19 mouse cellular contexts compared by ENCODE assay signal in the genomic region with DNA sequence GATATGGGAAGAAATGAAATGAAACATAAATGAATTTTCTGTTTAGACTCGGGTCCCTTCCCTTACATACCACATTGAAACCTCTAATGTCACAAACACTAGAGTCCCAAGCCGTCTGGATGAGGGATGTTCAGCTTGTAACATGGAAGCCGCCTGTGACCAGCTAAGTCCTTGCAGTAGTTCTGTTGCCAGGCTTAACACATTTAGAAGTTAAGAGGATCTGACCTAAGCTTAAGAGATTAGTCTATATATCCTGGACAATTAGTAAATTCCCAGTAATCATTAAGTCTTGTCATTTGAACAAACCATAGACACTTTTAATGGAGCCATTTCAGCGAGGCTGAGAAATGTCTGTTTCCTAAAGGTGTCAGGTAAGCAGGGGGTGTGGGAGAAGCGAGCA. TPM values are rescaled to one million over a fixed set of nuclear protein-coding genes. Genes with fewer than 3 reads are reported as not detected.
DNase-seq lines count a peak whose midpoint lies in the region; ATAC-seq lines count a peak whose summit lies in the region.
"Had no signal": no experiment of that assay in that cellular context is flagged by ENCODE, and none has a peak within 500 bp of the region (broad histone marks: within the 10 kb centered on the region; RNA-seq: fewer than 3 reads in every experiment).

No protein-coding gene starts in this region.

- intact Hi-C loops in heart, postnatal 14 days (cut with DNase I), result loop anchor here (5.0 to 10.0 kb wide), 3 partner anchors 51 to 389 kb away; no protein-coding TSS in a partner anchor

- H3K4me2 ChIP-seq in heart, embryonic 12.5 days, result peak overlapping the region; percentile 40; the same call in 1 of the 2 replicates
- 0 out of 2 replicates have a peak overlapping the region, but pooled peaks have one; percentile 5 for H3K4me2 ChIP-seq in lung, embryonic 16.5 days (ENCODE audit: low read depth, low read length)
- H3K4me2 ChIP-seq in liver, embryonic 16.5 days (ENCODE audit: low read depth, low read length), result no peak overlapping the region
- H3K4me2 ChIP-seq in midbrain, embryonic 14.5 days (ENCODE audit: low read length), result no peak overlapping the region
- H3K4me2 ChIP-seq: embryonic facial prominence, embryonic 12.5 days; forebrain, embryonic 12.5 days; hindbrain, embryonic 13.5 days had no signal

- peaks cover 5% of the 10 kb centered on the region; the same call in 1 of the 2 replicates for H3K36me3 ChIP-seq in heart, embryonic 12.5 days
- no peaks in the 10 kb centered on the region for H3K36me3 ChIP-seq in lung, embryonic 16.5 days (ENCODE audit: control insufficient read depth, insufficient read depth, low read length)
- no peaks in the 10 kb centered on the region for H3K36me3 ChIP-seq in liver, embryonic 16.5 days (ENCODE audit: control insufficient read depth, insufficient read depth)
- H3K36me3 ChIP-seq in midbrain, embryonic 14.5 days (ENCODE audit: control insufficient read depth, insufficient read depth, low read length), result no peaks in the 10 kb centered on the region
- H3K36me3 ChIP-seq: embryonic facial prominence, embryonic 12.5 days; forebrain, embryonic 12.5 days; hindbrain, embryonic 13.5 days had no signal

- H3K9me3 ChIP-seq in heart, embryonic 12.5 days (replicated peaks), result no peaks in the 10 kb centered on the region
- H3K9me3 ChIP-seq in lung, embryonic 16.5 days (ENCODE audit: control insufficient read depth, low read length), result no peaks in the 10 kb centered on the region
- no peaks in the 10 kb centered on the region for H3K9me3 ChIP-seq in liver, embryonic 16.5 days (replicated peaks; ENCODE audit: control insufficient read depth, low read length)
- H3K9me3 ChIP-seq in midbrain, embryonic 14.5 days (ENCODE audit: control insufficient read depth, low read length), result no peaks in the 10 kb centered on the region
- H3K9me3 ChIP-seq: embryonic facial prominence, embryonic 12.5 days; forebrain, embryonic 12.5 days; heart, embryonic 13.5 days; hindbrain, embryonic 13.5 days had no signal

- H3K27me3 ChIP-seq in heart, embryonic 12.5 days (replicated peaks), result no peaks in the 10 kb centered on the region
- no peaks in the 10 kb centered on the region for H3K27me3 ChIP-seq in lung, embryonic 16.5 days (ENCODE audit: control insufficient read depth, insufficient read depth, low read depth, low read length)
- no peaks in the 10 kb centered on the region for H3K27me3 ChIP-seq in liver, embryonic 16.5 days (ENCODE audit: control insufficient read depth, insufficient read depth, low read depth, low read length)
- no peaks in the 10 kb centered on the region for H3K27me3 ChIP-seq in midbrain, embryonic 14.5 days (ENCODE audit: control insufficient read depth, insufficient read depth, low read length)
- H3K27me3 ChIP-seq: embryonic facial prominence, embryonic 12.5 days; heart, embryonic 13.5 days; hindbrain, embryonic 13.5 days had no signal

- ATAC-seq in heart, embryonic 12.5 days (ENCODE audit: insufficient number of reproducible peaks, low FRiP score), result no peak
- no peak for ATAC-seq in lung, embryonic 16.5 days (ENCODE audit: low read depth)
- no peak for ATAC-seq in liver, embryonic 16.5 days (ENCODE audit: low read depth)
- ATAC-seq in midbrain, embryonic 14.5 days (ENCODE audit: low FRiP score, low TSS enrichment), result no peak
- ATAC-seq: forebrain, embryonic 16.5 days had no signal

- H3K27ac ChIP-seq in heart, embryonic 12.5 days (ENCODE audit: poor library complexity, severe bottlenecking), result no peak overlapping the region
- no peak overlapping the region; the same call in 1 of the 2 replicates for H3K27ac ChIP-seq in lung, embryonic 16.5 days (ENCODE audit: low read length)
- peak overlapping the region; percentile 100 for H3K27ac ChIP-seq in liver, embryonic 16.5 days (ENCODE audit: low read length)
- no peak overlapping the region for H3K27ac ChIP-seq in midbrain, embryonic 14.5 days (replicated peaks; ENCODE audit: low read depth, low read length)
- H3K27ac ChIP-seq: embryonic facial prominence, embryonic 12.5 days; forebrain, embryonic 12.5 days; heart, adult 2 months; heart, embryonic 13.5 days; hindbrain, embryonic 13.5 days had no signal

- H3K4me3 ChIP-seq in heart, embryonic 12.5 days, result no peak overlapping the region
- H3K4me3 ChIP-seq in lung, embryonic 16.5 days (ENCODE audit: low read length), result no peak overlapping the region
- H3K4me3 ChIP-seq in liver, embryonic 16.5 days (ENCODE audit: low read depth, low read length), result no peak overlapping the region
- no peak overlapping the region for H3K4me3 ChIP-seq in midbrain, embryonic 14.5 days (replicated peaks; ENCODE audit: low read depth, low read length)
- H3K4me3 ChIP-seq: embryonic facial prominence, embryonic 12.5 days; forebrain, embryonic 12.5 days; heart, adult 2 months; heart, embryonic 13.5 days; hindbrain, embryonic 13.5 days had no signal

- 69% methylated on average over 5 of the region's 5 CpGs for WGBS in heart, embryonic 12.5 days
- WGBS in lung, embryonic 16.5 days, result 66% methylated on average over 5 of the region's 5 CpGs
- WGBS in liver, embryonic 16.5 days (ENCODE audit: insufficient replicate concordance), result 73% methylated on average over 5 of the region's 5 CpGs
- 74% methylated on average over 5 of the region's 5 CpGs for WGBS in midbrain, embryonic 14.5 days

- peaks cover 27% of the 10 kb centered on the region for H3K4me1 ChIP-seq in heart, embryonic 12.5 days (replicated peaks)
- peaks cover 35% of the 10 kb centered on the region for H3K4me1 ChIP-seq in lung, embryonic 16.5 days (replicated peaks; ENCODE audit: control insufficient read depth, insufficient read depth, low read length)
- H3K4me1 ChIP-seq in liver, embryonic 16.5 days (ENCODE audit: control insufficient read depth, low read depth, low read length), result peaks cover 47% of the 10 kb centered on the region
- H3K4me1 ChIP-seq in midbrain, embryonic 14.5 days (ENCODE audit: control insufficient read depth, insufficient read depth, low read length), result peaks cover 13% of the 10 kb centered on the region

- H3K9ac ChIP-seq in heart, embryonic 12.5 days, result no peak overlapping the region
- no peak overlapping the region for H3K9ac ChIP-seq in lung, embryonic 16.5 days (ENCODE audit: low read length)
- H3K9ac ChIP-seq in liver, embryonic 16.5 days (ENCODE audit: low read depth, low read length), result peak overlapping the region; percentile 22
- H3K9ac ChIP-seq in midbrain, embryonic 14.5 days (replicated peaks; ENCODE audit: low read length), result no peak overlapping the region
- H3K9ac ChIP-seq: embryonic facial prominence, embryonic 12.5 days; forebrain, embryonic 12.5 days; hindbrain, embryonic 13.5 days had no signal

- no peak for DNase-seq in heart, postnatal 14 days
- no peak for DNase-seq in lung, postnatal 14 days
- DNase-seq in testis, postnatal 10 days (ENCODE audit: low spot score), result no peak
- DNase-seq in midbrain, embryonic 14.5 days, result no peak
- DNase-seq: adrenal gland, postnatal 10 days; cerebellum, adult 11 months; cerebellum, adult 8-10 months; gastrocnemius, postnatal 10 days; heart, adult 2 months had no signal

RNA-seq across cellular contexts. Expression of gene Atp5s, which starts 31.3 kb away (rescaled TPM):
- polyA plus RNA-seq in heart, embryonic 12.5 days (2016; fragmentation: Nextera tagmentation; extraction: Ambion mirVana), result 31.1 and 31.2 TPM in 2 replicates
- total RNA-seq in heart, postnatal 14 days (2021), result 10 to 100 TPM; 19.4 to 21.3 TPM
- 35.3 and 36.4 TPM in 2 replicates for polyA plus RNA-seq in lung, embryonic 16.5 days (2015; fragmentation: Nextera tagmentation; extraction: Ambion mirVana)
- polyA plus RNA-seq in liver, embryonic 16.5 days (2015; fragmentation: Nextera tagmentation; extraction: Ambion mirVana), result 16.7 and 18.4 TPM in 2 replicates
- polyA plus RNA-seq in midbrain, embryonic 14.5 days (2014; fragmentation: Nextera tagmentation; extraction: Ambion mirVana), result 31.8 and 37.8 TPM in 2 replicates

RNA-seq across cellular contexts. Expression of gene L2hgdh, which starts 31.3 kb away (rescaled TPM):
- polyA plus RNA-seq in heart, embryonic 12.5 days (2016; fragmentation: Nextera tagmentation; extraction: Ambion mirVana), result 19.5 and 20.8 TPM in 2 replicates
- total RNA-seq in heart, postnatal 14 days (2021), result 10 to 100 TPM; 30.0 to 30.2 TPM
- polyA plus RNA-seq in lung, embryonic 16.5 days (2015; fragmentation: Nextera tagmentation; extraction: Ambion mirVana), result 14.3 and 15.5 TPM in 2 replicates
- 11.6 and 12.2 TPM in 2 replicates for polyA plus RNA-seq in liver, embryonic 16.5 days (2015; fragmentation: Nextera tagmentation; extraction: Ambion mirVana)
- polyA plus RNA-seq in midbrain, embryonic 14.5 days (2014; fragmentation: Nextera tagmentation; extraction: Ambion mirVana), result 9.8 and 10.8 TPM in 2 replicates

RNA-seq across cellular contexts. Expression of gene Cdkl1, which starts 35.1 kb away (rescaled TPM):
- polyA plus RNA-seq in heart, embryonic 12.5 days (2016; fragmentation: Nextera tagmentation; extraction: Ambion mirVana), result 5.0 TPM in 2 replicates
- total RNA-seq in heart, postnatal 14 days (2021), result 1 to 10 TPM; 5.3 to 5.9 TPM
- polyA plus RNA-seq in lung, embryonic 16.5 days (2015; fragmentation: Nextera tagmentation; extraction: Ambion mirVana), result 1.3 and 2.0 TPM in 2 replicates
- polyA plus RNA-seq in liver, embryonic 16.5 days (2015; fragmentation: Nextera tagmentation; extraction: Ambion mirVana), result 1.7 TPM in 2 replicates
- polyA plus RNA-seq in midbrain, embryonic 14.5 days (2014; fragmentation: Nextera tagmentation; extraction: Ambion mirVana), result 7.1 and 11.4 TPM in 2 replicates
- total RNA-seq: hematopoietic stem cell, adult 5-6 weeks had no signal
- polyA plus RNA-seq: C2C12 had no signal

Comparison
In these comparisons a context has a peak if more than half of its experiments do, and no peak if none do; other contexts are left out.
1. H3K4me2 ChIP-seq: peak in heart, embryonic 12.5 days (single experiment) and lung, embryonic 16.5 days (single experiment); none in liver, embryonic 16.5 days (single experiment) and midbrain, embryonic 14.5 days (single experiment).